Mouse (Mus musculus): Measurements from ENCODE around the gene Atox1. TPM values are rescaled to one million over a fixed set of nuclear protein-coding genes. Genes with fewer than 3 reads are reported as not detected.

The Atox1 gene
- polyA plus RNA-seq, 1 experiment from 2014 or later = 201 TPM

DNA sequence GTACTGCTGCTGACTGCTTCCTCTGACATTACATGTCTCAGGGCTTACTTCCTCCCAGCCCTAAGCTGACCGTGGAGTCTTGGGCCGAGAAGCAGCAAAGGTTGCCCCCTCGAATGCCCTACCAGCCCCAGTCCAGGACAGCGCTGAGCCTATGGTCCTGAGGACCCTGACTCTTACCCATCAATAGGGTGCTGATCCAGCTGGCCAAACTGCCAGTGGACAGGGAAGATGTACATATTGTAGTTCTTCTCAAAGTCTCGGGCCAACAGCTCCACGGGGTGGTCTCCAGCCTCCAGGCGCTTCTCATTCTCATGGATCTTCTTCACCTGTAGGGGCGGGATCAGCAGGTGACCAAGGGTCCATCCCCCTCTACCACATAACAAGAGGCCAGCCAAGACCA, 62.7 kb downstream of the Atox1 start:
- Histone ChIP-seq H3K27me3 (no peaks in the 10 kb centered on the region), H3K9ac (no peak overlapping the region), H3K36me3 (replicated peaks) (no peaks in the 10 kb centered on the region), H3K4me3 (replicated peaks) (no peak overlapping the region), H3K4me2 (no peak overlapping the region), H3K9me3 (replicated peaks) (no peaks in the 10 kb centered on the region), H3K27ac (replicated peaks) (no peak overlapping the region), H3K4me1 (replicated peaks) (no peaks in the 10 kb centered on the region)
- no peak for ATAC-seq (ENCODE audit: insufficient read depth)
- WGBS (ENCODE audit: insufficient replicate concordance) = 66% methylated on average over 8 of the region's 8 CpGs

DNA sequence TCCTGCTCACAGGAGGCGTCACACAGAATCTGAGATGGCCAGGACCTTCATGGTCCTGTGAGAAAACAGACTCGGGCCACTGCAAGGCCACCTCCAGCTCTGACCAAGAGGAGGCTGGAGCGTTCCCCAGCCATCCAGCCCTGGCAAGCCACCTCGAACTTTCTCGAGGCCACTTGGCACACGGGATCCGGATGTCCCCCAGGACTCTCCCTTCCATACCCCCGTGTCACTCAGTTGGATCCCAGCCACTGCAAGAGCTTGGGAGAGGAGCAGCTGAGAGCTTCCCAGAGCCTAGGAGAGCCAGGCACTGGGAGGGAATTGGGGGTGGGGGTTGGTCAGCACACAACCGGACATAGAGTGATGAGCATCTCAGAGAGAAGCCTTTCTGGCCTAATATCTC, 63.6 kb downstream of the Atox1 start:
- Histone ChIP-seq H3K9me3 (replicated peaks) (no peaks in the 10 kb centered on the region), H3K4me2 (no peak overlapping the region), H3K4me3 (replicated peaks) (no peak overlapping the region), H3K27ac (replicated peaks) (no peak overlapping the region), H3K4me1 (replicated peaks) (no peaks in the 10 kb centered on the region), H3K27me3 (no peaks in the 10 kb centered on the region), H3K36me3 (replicated peaks) (no peaks in the 10 kb centered on the region), H3K9ac (no peak overlapping the region)
- ATAC-seq (ENCODE audit: insufficient read depth) = no peak
- whole genome bisulfite sequencing (ENCODE audit: insufficient replicate concordance) = 65% methylated on average over 9 of the region's 9 CpGs

DNA sequence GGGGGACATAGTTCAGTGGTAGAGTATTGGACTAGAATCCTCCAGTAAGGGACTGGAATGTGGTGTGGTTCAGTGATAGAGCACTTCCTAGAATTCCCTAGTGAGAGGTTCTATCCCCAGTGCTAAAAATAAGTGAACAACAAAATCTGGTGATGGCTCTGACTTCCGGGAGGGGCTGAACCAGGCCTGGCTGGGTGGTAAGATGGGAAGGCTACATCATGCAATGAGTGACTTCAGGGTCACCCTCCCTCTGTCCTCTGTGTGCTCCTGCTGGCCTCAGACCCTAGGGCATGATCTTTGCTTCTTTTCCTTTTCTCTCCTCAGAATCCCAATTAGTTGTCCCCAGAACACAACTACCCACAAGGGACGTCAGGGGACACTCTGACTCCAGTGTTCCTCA, 64.0 kb downstream of the Atox1 start:
- Histone ChIP-seq H3K9me3 (replicated peaks) (no peaks in the 10 kb centered on the region), H3K36me3 (replicated peaks) (no peaks in the 10 kb centered on the region), H3K27me3 (no peaks in the 10 kb centered on the region), H3K27ac (replicated peaks) (no peak overlapping the region), H3K4me1 (replicated peaks) (no peaks in the 10 kb centered on the region), H3K4me3 (replicated peaks) (no peak overlapping the region), H3K4me2 (no peak overlapping the region), H3K9ac (no peak overlapping the region)
- WGBS (ENCODE audit: insufficient replicate concordance) = 69% methylated on average over 2 of the region's 2 CpGs
- no peak for ATAC-seq (ENCODE audit: insufficient read depth)

Small RNA genes within 50 kb of the gene (microRNA-seq; reads per million reads assigned to microRNA genes)
- not detected for gene Mir7652

Other genes with a start within 250 kb of the Atox1 start
- gene Fat2, start 124.7 kb downstream of the Atox1 start, polyA plus RNA-seq (2015; fragmentation: Nextera tagmentation; extraction: Ambion mirVana) = not detected in 2 replicates
- gene Sparc, start 38.1 kb downstream of the Atox1 start, polyA plus RNA-seq (2015; fragmentation: Nextera tagmentation; extraction: Ambion mirVana) = 154 and 161 TPM in 2 replicates
- 61.5 and 61.7 TPM in 2 replicates for gene G3bp1, start 8.4 kb upstream of the Atox1 start, polyA plus RNA-seq (2015; fragmentation: Nextera tagmentation; extraction: Ambion mirVana)
- gene Glra1, start 147.0 kb upstream of the Atox1 start, polyA plus RNA-seq (2015; fragmentation: Nextera tagmentation; extraction: Ambion mirVana) = not detected in 2 replicates

All from liver, embryonic 15.5 days (tissue).